Mouse (Mus musculus) gastrocnemius, adult 8-10 months (tissue): ENCODE measurements around the gene Wdfy3. TPM values are rescaled to one million over a fixed set of nuclear protein-coding genes. Genes with fewer than 3 reads are reported as not detected.

Source experiments
- DNase-seq, 2 experiments: peaks; one replicate each; pipeline ENCODE4 v3.0.0; 2022; ENCODE audit warnings: low spot score in 2 of 2
- total RNA-seq, 4 experiments: library from RNA; stranded (reverse); gene quantifications; 2 replicates each; pipeline ENCODE4 v1.2.4; 2022

Wdfy3 gene
- total RNA-seq, 4 experiments from 2014 or later: 21.4 to 24.9 (median 22.1) TPM

- DNase-seq: no peak
These were observed 177.9 kb downstream of the Wdfy3 start for GRCm38 (mm10) chr5:101891694-101892416.

GRCm38 (mm10) chr5:101887989-101888388, 181.7 kb downstream of the Wdfy3 start:
- DNase-seq: no peak

- DNase-seq: no peak
These were observed 184.7 kb downstream of the Wdfy3 start for GRCm38 (mm10) chr5:101885039-101885438.

GRCm38 (mm10) chr5:101882191-101882590, 187.5 kb downstream of the Wdfy3 start:
- DNase-seq: no peak

GRCm38 (mm10) chr5:101879914-101880313, 189.8 kb downstream of the Wdfy3 start:
- no peak for DNase-seq

GRCm38 (mm10) chr5:101878403-101878802, 191.3 kb downstream of the Wdfy3 start:
- no peak for DNase-seq

GRCm38 (mm10) chr5:101876185-101876584, 193.5 kb downstream of the Wdfy3 start:
- DNase-seq: no peak

- DNase-seq: no peak
These were observed 203.0 kb downstream of the Wdfy3 start for GRCm38 (mm10) chr5:101866722-101867121.

- DNase-seq: no peak
These were observed 205.8 kb downstream of the Wdfy3 start for GRCm38 (mm10) chr5:101863946-101864345.

GRCm38 (mm10) chr5:101862651-101863050, 207.1 kb downstream of the Wdfy3 start:
- DNase-seq: no peak

GRCm38 (mm10) chr5:101861786-101862571, 207.7 kb downstream of the Wdfy3 start:
- DNase-seq: no peak

GRCm38 (mm10) chr5:101858891-101859436, 210.8 kb downstream of the Wdfy3 start:
- DNase-seq: no peak

GRCm38 (mm10) chr5:101855475-101855874, 214.2 kb downstream of the Wdfy3 start:
- no peak for DNase-seq

GRCm38 (mm10) chr5:101854667-101855066, 215.1 kb downstream of the Wdfy3 start:
- DNase-seq: no peak

GRCm38 (mm10) chr5:101854100-101854499, 215.6 kb downstream of the Wdfy3 start:
- no peak for DNase-seq

- DNase-seq: no peak
These were observed 217.5 kb downstream of the Wdfy3 start for GRCm38 (mm10) chr5:101852116-101852680.

- DNase-seq: no peak
These were observed 218.6 kb downstream of the Wdfy3 start for GRCm38 (mm10) chr5:101851133-101851532.

GRCm38 (mm10) chr5:101847762-101848161, 222.0 kb downstream of the Wdfy3 start:
- no peak for DNase-seq

GRCm38 (mm10) chr5:101847323-101847722, 222.4 kb downstream of the Wdfy3 start:
- no peak for DNase-seq

- no peak for DNase-seq
These were observed 223.8 kb downstream of the Wdfy3 start for GRCm38 (mm10) chr5:101845930-101846329.

- DNase-seq: no peak
These were observed 224.7 kb downstream of the Wdfy3 start for GRCm38 (mm10) chr5:101845011-101845410.

- DNase-seq: no peak
These were observed 229.2 kb downstream of the Wdfy3 start for GRCm38 (mm10) chr5:101840476-101840875.
